Mouse (Mus musculus): ENCODE results near the gene Vtn.
"Not testable (repeated sequence)": the region's sequence is repeated elsewhere in the genome, so short reads cannot be mapped to it uniquely, and the experiment has no call there.

Gene Vtn

GRCm38 (mm10) chr11:78499543-78499942, 652 bp downstream of the Vtn start:
- DNase-seq, result peak; percentile 53

GRCm38 (mm10) chr11:78500623-78501202, 1.8 kb downstream of the Vtn start:
- peak; percentile 42 for DNase-seq

- peak; percentile 55 for DNase-seq
Observed at GRCm38 (mm10) chr11:78501529-78501928, 2.6 kb downstream of the Vtn start.

- peak; percentile 94 for DNase-seq
Observed at GRCm38 (mm10) chr11:78502909-78503650, 4.2 kb downstream of the Vtn start, which contains the start of gene Sebox. Gene Sebox (plus strand): TSS chr11:78503447.

GRCm38 (mm10) chr11:78505430-78505829, 6.5 kb downstream of the Vtn start:
- no peak for DNase-seq

GRCm38 (mm10) chr11:78509148-78509547, 10.3 kb downstream of the Vtn start:
- DNase-seq, result no peak

- DNase-seq, result peak; percentile 90
Observed at GRCm38 (mm10) chr11:78512025-78512957, 13.4 kb downstream of the Vtn start, which contains the start of the genes Tmem199 and Poldip2. Gene Tmem199 (minus strand): TSS chr11:78512172. Gene Poldip2 (plus strand): TSS chr11:78512193.

- DNase-seq, result no peak
Observed at GRCm38 (mm10) chr11:78513106-78513790, 14.4 kb downstream of the Vtn start.

GRCm38 (mm10) chr11:78515549-78516325, 16.8 kb downstream of the Vtn start:
- DNase-seq, result no peak

GRCm38 (mm10) chr11:78518931-78519330, 20.0 kb downstream of the Vtn start:
- DNase-seq, result no peak

- no peak for DNase-seq
Observed at GRCm38 (mm10) chr11:78521880-78522279, 23.0 kb downstream of the Vtn start.

- no peak for DNase-seq
Observed at GRCm38 (mm10) chr11:78522481-78522997, 23.6 kb downstream of the Vtn start.

- no peak for DNase-seq
Observed at GRCm38 (mm10) chr11:78523241-78523955, 24.5 kb downstream of the Vtn start.

GRCm38 (mm10) chr11:78524838-78525237, 25.9 kb downstream of the Vtn start:
- DNase-seq, result no peak

- DNase-seq, result no peak
Observed at GRCm38 (mm10) chr11:78528714-78529113, 29.8 kb downstream of the Vtn start.

- DNase-seq, result no peak
Observed at GRCm38 (mm10) chr11:78530001-78530400, 31.1 kb downstream of the Vtn start.

- no peak for DNase-seq
Observed at GRCm38 (mm10) chr11:78531046-78531445, 32.2 kb downstream of the Vtn start.

GRCm38 (mm10) chr11:78531515-78531914, 32.6 kb downstream of the Vtn start:
- DNase-seq, result not testable (repeated sequence)

GRCm38 (mm10) chr11:78534516-78534915, 35.6 kb downstream of the Vtn start:
- no peak for DNase-seq

GRCm38 (mm10) chr11:78535376-78536079, 36.6 kb downstream of the Vtn start:
- peak; percentile 60 for DNase-seq
